Mouse (Mus musculus) C2C12 (cell line): ENCODE data around the gene Lactbl1. TPM values are rescaled to one million over a fixed set of nuclear protein-coding genes. Genes with fewer than 3 reads are reported as not detected.

Experiments
- H3K27me3 ChIP-seq: one replicate; pipeline ENCODE4 v1.6.1; 2011; ENCODE audit not compliant: control insufficient read depth, insufficient read depth, insufficient read length
- H3K36me3 ChIP-seq: one replicate; pipeline ENCODE4 v1.6.1; 2011; ENCODE audit not compliant: control insufficient read depth, insufficient read depth
- H3K4me3 ChIP-seq: one replicate; pipeline ENCODE4 v1.5.1; 2011; ENCODE audit warnings: mild to moderate bottlenecking, control low read depth; ENCODE audit not compliant: poor library complexity, insufficient read depth, severe bottlenecking
- H3K79me2 ChIP-seq: one replicate; pipeline ENCODE4 v1.6.1; 2011; ENCODE audit not compliant: control insufficient read depth, insufficient read depth
- H3K79me3 ChIP-seq: one replicate; pipeline ENCODE4 v1.6.1; 2011; ENCODE audit warnings: low read depth, control low read depth
- H3ac ChIP-seq: one replicate; pipeline ENCODE3; 2011; ENCODE audit warnings: low read depth; ENCODE audit not compliant: control insufficient read depth, insufficient read length
- CEBPB ChIP-seq: IDR thresholded peaks from one replicate; pipeline ENCODE4 v1.6.1; 2011; ENCODE audit warnings: low read depth, mild to moderate bottlenecking, control low read depth, moderate library complexity
- CTCF ChIP-seq: IDR thresholded peaks from one replicate; pipeline ENCODE4 v1.5.1; 2011; ENCODE audit not compliant: control insufficient read depth, insufficient read depth, insufficient read length
- FOSL1 ChIP-seq: IDR thresholded peaks from one replicate; pipeline ENCODE4 v1.8.0; 2011; ENCODE audit warnings: mild to moderate bottlenecking, low read length; ENCODE audit not compliant: poor library complexity, insufficient read depth, severe bottlenecking
- MAX ChIP-seq: IDR thresholded peaks from one replicate; pipeline ENCODE4 v1.6.1; 2011; ENCODE audit warnings: mild to moderate bottlenecking, control low read depth
- MYOD1 ChIP-seq: IDR thresholded peaks from one replicate; pipeline ENCODE4 v1.6.1; 2011; ENCODE audit warnings: low read depth; ENCODE audit not compliant: control insufficient read depth, insufficient read length
- MYOG ChIP-seq: IDR thresholded peaks from one replicate; pipeline ENCODE4 v1.6.1; 2011; ENCODE audit not compliant: control insufficient read depth, insufficient read length; ENCODE audit errors: extremely low read depth
- USF1 ChIP-seq: IDR thresholded peaks from one replicate; pipeline ENCODE4 v1.6.1; 2011; ENCODE audit warnings: low read depth, mild to moderate bottlenecking, control low read depth, moderate library complexity
- polyA plus RNA-seq: library from polyadenylated mRNA; unstranded; fragments of >200 nt; fragmentation: generic; extraction: Trizol; gene quantifications from one replicate; pipeline ENCODE4 v1.2.1, GENCODE M21; 2012; ENCODE audit warnings: missing spikeins

Gene Lactbl1
- polyA plus RNA-seq, 1 experiment, result not detected

GRCm38 (mm10) chr4:136637563-136638229, 15.3 kb downstream of the Lactbl1 start:
- Histone ChIP-seq H3K36me3 (no peaks in the 10 kb centered on the region), H3K4me3 (no peak overlapping the region), H3ac (no peak overlapping the region), H3K27me3 (peaks cover 12% of the 10 kb centered on the region), H3K79me3 (no peaks in the 10 kb centered on the region), H3K79me2 (no peaks in the 10 kb centered on the region)
- TF ChIP-seq FOSL1, result no peak
- TF ChIP-seq MYOG, result no peak
- no peak for TF ChIP-seq CTCF
- no peak for TF ChIP-seq CEBPB
- no peak for TF ChIP-seq MYOD1
- TF ChIP-seq USF1, result no peak
- no peak for TF ChIP-seq MAX

GRCm38 (mm10) chr4:136638230-136638750, 15.9 kb downstream of the Lactbl1 start:
- Histone ChIP-seq H3K4me3 (no peak overlapping the region), H3K79me2 (no peaks in the 10 kb centered on the region), H3ac (no peak overlapping the region), H3K36me3 (no peaks in the 10 kb centered on the region), H3K27me3 (peaks cover 12% of the 10 kb centered on the region), H3K79me3 (no peaks in the 10 kb centered on the region)
- TF ChIP-seq USF1 (no peak), FOSL1 (no peak), MYOD1 (no peak), CTCF (no peak), MAX (no peak), CEBPB (no peak), MYOG (no peak)

- H3ac ChIP-seq, result no peak overlapping the region
- peaks cover 12% of the 10 kb centered on the region for H3K27me3 ChIP-seq
- H3K79me2 ChIP-seq, result no peaks in the 10 kb centered on the region
- H3K4me3 ChIP-seq, result no peak overlapping the region
- H3K79me3 ChIP-seq, result no peaks in the 10 kb centered on the region
- no peaks in the 10 kb centered on the region for H3K36me3 ChIP-seq
- TF ChIP-seq CEBPB (no peak), CTCF (no peak)
These were observed 16.5 kb downstream of the Lactbl1 start for GRCm38 (mm10) chr4:136638890-136639289.

- H3K4me3 ChIP-seq, result no peak overlapping the region
These were observed 26.6 kb downstream of the Lactbl1 start for GRCm38 (mm10) chr4:136648922-136649479.

GRCm38 (mm10) chr4:136649480-136650196, 27.2 kb downstream of the Lactbl1 start:
- Histone ChIP-seq H3K27me3 (no peaks in the 10 kb centered on the region), H3K79me3 (no peaks in the 10 kb centered on the region), H3K4me3 (peak overlapping the region; percentile 21), H3ac (peak overlapping the region; percentile 44), H3K36me3 (no peaks in the 10 kb centered on the region), H3K79me2 (no peaks in the 10 kb centered on the region)
- no peak for TF ChIP-seq MYOD1

More at GRCm38 (mm10) chr4:136648922-136649479, 26.6 kb downstream of the Lactbl1 start:
- H3K36me3 ChIP-seq, result no peaks in the 10 kb centered on the region
- no peaks in the 10 kb centered on the region for H3K79me2 ChIP-seq
- no peaks in the 10 kb centered on the region for H3K79me3 ChIP-seq
- TF ChIP-seq MAX (no peak), USF1 (no peak), CEBPB (no peak), CTCF (peak; percentile 73), MYOD1 (no peak), FOSL1 (no peak), MYOG (no peak)
- no peaks in the 10 kb centered on the region for H3K27me3 ChIP-seq
- H3ac ChIP-seq, result peak overlapping the region; percentile 19

GRCm38 (mm10) chr4:136650261-136650660, 27.8 kb downstream of the Lactbl1 start:
- Histone ChIP-seq H3K79me2 (no peaks in the 10 kb centered on the region), H3K4me3 (peak overlapping the region; percentile 21), H3K27me3 (no peaks in the 10 kb centered on the region), H3K36me3 (no peaks in the 10 kb centered on the region), H3ac (peak overlapping the region; percentile 44), H3K79me3 (no peaks in the 10 kb centered on the region)
- TF ChIP-seq MAX, result no peak
- no peak for TF ChIP-seq MYOD1
- no peak for TF ChIP-seq USF1
- TF ChIP-seq FOSL1, result no peak
- no peak for TF ChIP-seq CTCF
- no peak for TF ChIP-seq CEBPB
- no peak for TF ChIP-seq MYOG
